Mouse (Mus musculus) intestine, embryonic 15.5 days (tissue): ENCODE measurements around the gene Ttc23l. TPM values are rescaled to one million over a fixed set of nuclear protein-coding genes. Genes with fewer than 3 reads are reported as not detected.
"Not testable (repeated sequence)": the region's sequence is repeated elsewhere in the genome, so short reads cannot be mapped to it uniquely, and the experiment has no call there.

Source experiments
- ATAC-seq: fragments of 200-750 bp; cut with Nextera tagmentation; 2 replicates; pipeline ENCODE4 v1.8.0; 2017; ENCODE audit warnings: moderate TSS enrichment, moderate library complexity
- H3K27ac ChIP-seq: fragments of 300-500 bp; sonication (generic); 2 replicates; pipeline ENCODE4 v1.5.1; 2015; ENCODE audit warnings: mild to moderate bottlenecking, inconsistent platforms
- H3K27me3 ChIP-seq: fragments of 300-500 bp; sonication (generic); replicated peaks from 2 replicates; pipeline ENCODE4 v1.6.1; 2015; ENCODE audit warnings: inconsistent platforms
- H3K36me3 ChIP-seq: fragments of 300-500 bp; sonication (generic); 2 replicates; pipeline ENCODE4 v1.6.1; 2015; ENCODE audit warnings: inconsistent platforms
- H3K4me1 ChIP-seq: fragments of 300-500 bp; sonication (generic); replicated peaks from 2 replicates; pipeline ENCODE4 v1.6.1; 2015; ENCODE audit warnings: inconsistent platforms
- H3K4me2 ChIP-seq: fragments of 300-500 bp; sonication (generic); replicated peaks from 2 replicates; pipeline ENCODE4 v1.6.1; 2015; ENCODE audit warnings: mild to moderate bottlenecking, inconsistent platforms
- H3K4me3 ChIP-seq: fragments of 300-500 bp; sonication (generic); replicated peaks from 2 replicates; pipeline ENCODE4 v1.5.1; 2015; ENCODE audit warnings: inconsistent platforms
- H3K9ac ChIP-seq: fragments of 300-500 bp; sonication (generic); 2 replicates; pipeline ENCODE4 v1.6.1; 2015; ENCODE audit warnings: inconsistent platforms
- H3K9me3 ChIP-seq: fragments of 300-500 bp; sonication (generic); 2 replicates; pipeline ENCODE4 v1.6.1; 2016; ENCODE audit warnings: inconsistent platforms
- WGBS: fragments of 180-500 bp; shearing (Covaris S2); methylation state at CpG from one replicate; pipeline ENCODE4 v1.1.7; 2015; 5-methylcytosine and 5-hydroxymethylcytosine counted together
- polyA plus RNA-seq: library from polyadenylated mRNA; unstranded; fragments of >200 nt; fragmentation: Nextera tagmentation; extraction: Ambion mirVana; gene quantifications from 2 replicates; pipeline ENCODE4 v1.2.1, GENCODE M21; 2015

Gene Ttc23l
- polyA plus RNA-seq, 1 experiment from 2014 or later = not detected

DNA sequence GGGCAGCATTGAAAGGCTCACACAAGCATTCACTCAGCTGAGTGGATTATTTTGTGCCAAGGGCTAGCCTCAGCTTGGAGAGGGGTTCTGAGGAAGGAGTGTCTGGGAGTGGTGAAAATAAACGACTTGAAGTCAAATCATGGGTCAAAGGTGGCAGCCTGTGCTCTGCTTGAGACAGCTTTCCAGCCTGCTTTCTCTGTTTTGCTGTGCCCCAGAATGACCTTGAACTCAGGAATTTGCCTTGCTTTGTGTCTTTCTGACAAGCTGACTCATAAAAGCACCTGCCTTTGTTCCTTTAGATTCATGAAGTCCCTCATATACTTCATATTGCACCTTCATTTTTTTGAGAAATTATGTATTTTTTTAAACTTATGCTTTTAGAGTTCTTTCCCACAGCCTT, 5.7 kb upstream of the Ttc23l start:
- H3K36me3 ChIP-seq = 0 out of 2 replicates have a peak, but pooled peaks cover 2% of the 10 kb centered on the region
- no peaks in the 10 kb centered on the region for H3K9me3 ChIP-seq
- 32% methylated on average over 1 of the region's 1 CpGs for WGBS
- ATAC-seq = no peak
- no peak overlapping the region for H3K9ac ChIP-seq
- H3K27ac ChIP-seq = no peak overlapping the region
- H3K27me3 ChIP-seq = no peaks in the 10 kb centered on the region
- H3K4me2 ChIP-seq = no peak overlapping the region
- H3K4me3 ChIP-seq = no peak overlapping the region
- H3K4me1 ChIP-seq = no peaks in the 10 kb centered on the region

DNA sequence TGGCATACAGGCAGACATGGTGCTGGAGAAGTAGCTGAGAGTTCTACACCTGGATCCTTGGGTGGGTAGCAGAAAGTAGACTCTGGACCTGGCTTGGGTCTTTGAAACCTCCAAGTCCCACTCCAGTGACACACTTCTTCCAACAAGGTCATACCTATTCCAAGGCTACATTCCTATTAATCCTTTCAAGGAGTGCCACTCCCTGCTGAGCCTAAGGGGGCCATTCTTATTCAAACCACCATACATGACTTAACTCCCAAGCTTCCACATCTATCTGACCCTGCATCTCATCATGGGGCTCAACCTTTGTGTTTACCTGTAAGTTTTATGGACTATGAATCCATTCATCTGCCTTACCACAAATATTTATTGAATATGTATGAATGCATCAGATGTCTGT, 3.8 kb upstream of the Ttc23l start:
- Histone ChIP-seq H3K4me3 (no peak overlapping the region), H3K9ac (no peak overlapping the region), H3K27me3 (no peaks in the 10 kb centered on the region), H3K4me1 (no peaks in the 10 kb centered on the region), H3K9me3 (no peaks in the 10 kb centered on the region), H3K36me3 (no peaks in the 10 kb centered on the region), H3K4me2 (no peak overlapping the region), H3K27ac (no peak overlapping the region)
- ATAC-seq = no peak

DNA sequence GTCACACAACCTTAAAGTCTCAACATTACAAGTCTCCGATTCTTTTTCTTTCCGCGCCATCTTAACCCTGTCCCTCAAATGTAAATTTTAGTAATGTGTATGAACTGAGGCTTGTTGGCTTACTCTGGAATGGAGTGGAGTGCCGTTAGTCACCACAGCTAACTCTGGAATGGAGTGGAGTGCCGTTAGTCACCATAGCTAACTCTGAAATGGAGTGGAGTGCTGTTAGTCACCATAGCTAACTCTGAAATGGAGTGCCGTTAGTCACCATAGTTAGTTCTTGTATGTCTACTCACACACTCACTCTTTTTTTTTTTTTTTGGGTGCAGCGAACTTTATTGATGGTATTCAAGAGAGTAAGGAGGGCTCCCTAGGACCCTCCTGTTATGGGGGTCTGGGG, 1.5 kb upstream of the Ttc23l start:
- H3K36me3 ChIP-seq = no peaks in the 10 kb centered on the region
- no peaks in the 10 kb centered on the region for H3K9me3 ChIP-seq
- 95% methylated on average over 7 of the region's 7 CpGs for WGBS
- H3K27ac ChIP-seq = no peak overlapping the region
- no peak overlapping the region for H3K4me2 ChIP-seq
- no peak for ATAC-seq
- H3K4me1 ChIP-seq = no peaks in the 10 kb centered on the region
- no peaks in the 10 kb centered on the region for H3K27me3 ChIP-seq
- H3K9ac ChIP-seq = no peak overlapping the region
- H3K4me3 ChIP-seq = no peak overlapping the region

DNA sequence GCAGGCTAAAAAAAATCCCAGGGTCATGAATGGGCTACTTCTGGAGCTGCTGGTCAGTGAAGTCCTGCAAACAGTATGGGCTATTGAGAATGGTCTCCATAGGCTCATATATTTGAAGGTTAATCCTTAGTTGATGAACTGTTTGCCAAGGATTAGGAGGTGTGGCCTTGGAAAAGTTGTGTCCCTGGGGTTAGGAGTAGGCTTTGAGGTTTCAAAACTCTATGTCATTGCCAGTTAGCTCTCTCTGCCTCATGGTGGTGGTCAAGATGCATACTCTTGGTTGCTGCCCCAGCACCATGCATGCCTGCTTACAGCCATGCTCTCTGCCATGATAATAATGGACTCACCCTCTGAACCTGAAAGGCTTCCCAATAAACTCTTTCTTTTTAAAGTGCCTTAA, 4.1 kb downstream of the Ttc23l start:
- Histone ChIP-seq H3K4me2 (no peak overlapping the region), H3K4me3 (no peak overlapping the region), H3K27me3 (no peaks in the 10 kb centered on the region), H3K9me3 (no peaks in the 10 kb centered on the region), H3K36me3 (no peaks in the 10 kb centered on the region), H3K9ac (no peak overlapping the region), H3K27ac (no peak overlapping the region), H3K4me1 (no peaks in the 10 kb centered on the region)
- ATAC-seq = no peak

DNA sequence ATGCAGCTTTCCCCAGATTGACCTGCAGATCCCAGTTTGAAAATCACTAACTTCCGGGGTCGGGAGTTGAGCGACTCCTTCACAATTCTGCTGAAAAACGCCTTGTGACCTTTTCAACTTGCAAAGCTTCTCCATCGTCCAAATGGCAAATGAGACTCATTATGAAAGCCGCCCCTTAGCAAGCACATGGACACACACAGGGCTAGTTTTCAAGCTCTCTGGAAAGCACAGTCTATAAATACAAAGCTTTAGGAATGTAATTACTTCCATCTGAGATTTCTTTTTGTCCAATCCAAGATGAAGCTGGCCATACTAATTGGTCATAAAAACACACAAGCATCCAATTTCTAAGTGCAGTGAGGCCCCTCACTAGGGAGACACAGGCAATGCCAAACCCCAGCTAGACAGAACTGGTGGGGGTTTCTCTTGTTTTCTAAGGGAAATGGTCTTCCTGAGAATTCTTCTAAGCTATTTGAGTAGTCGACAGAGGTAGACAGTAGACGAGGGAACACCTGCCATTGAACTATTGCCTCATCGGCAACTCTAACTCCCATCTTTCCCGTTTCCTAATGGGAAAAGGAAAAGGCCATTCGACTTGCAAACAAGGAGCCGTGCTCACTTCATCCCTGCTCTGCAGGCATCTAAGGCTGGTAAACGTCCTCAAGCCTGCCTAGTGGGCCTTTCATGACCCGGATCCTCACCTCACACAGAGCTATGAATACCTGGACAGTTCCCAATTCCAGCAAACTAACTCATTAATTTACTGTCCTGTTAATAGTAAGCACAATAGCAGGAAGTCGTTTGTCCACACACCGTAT, 18.0 kb downstream of the Ttc23l start:
- Histone ChIP-seq H3K4me2 (no peak overlapping the region), H3K9ac (no peak overlapping the region), H3K27ac (no peak overlapping the region), H3K4me3 (no peak overlapping the region), H3K36me3 (no peaks in the 10 kb centered on the region), H3K9me3 (no peaks in the 10 kb centered on the region), H3K27me3 (no peaks in the 10 kb centered on the region), H3K4me1 (no peaks in the 10 kb centered on the region)
- 71% methylated on average over 16 of the region's 16 CpGs for WGBS
- ATAC-seq = no peak

DNA sequence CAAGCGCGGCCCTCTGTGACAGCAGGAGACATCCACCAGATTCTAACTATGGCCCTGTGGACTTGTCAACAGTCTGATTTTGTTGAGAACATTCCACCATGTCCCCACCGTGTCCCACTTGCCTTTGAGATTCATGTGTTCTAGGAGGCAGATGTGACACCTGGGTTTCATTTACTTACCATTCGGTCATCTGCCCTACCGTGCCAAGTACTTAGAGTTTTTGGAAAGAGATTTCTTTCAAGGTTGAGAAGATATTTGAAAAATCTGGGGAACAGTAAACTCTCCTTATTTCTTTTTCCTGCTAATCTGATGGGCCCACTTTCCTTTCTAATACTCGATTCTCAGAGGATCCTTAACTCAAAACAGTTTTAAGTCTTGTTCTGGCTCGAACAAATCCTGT, 22.5 kb downstream of the Ttc23l start:
- Histone ChIP-seq H3K4me1 (no peaks in the 10 kb centered on the region), H3K36me3 (no peaks in the 10 kb centered on the region), H3K27ac (no peak overlapping the region), H3K27me3 (no peaks in the 10 kb centered on the region), H3K4me3 (no peak overlapping the region), H3K4me2 (no peak overlapping the region), H3K9ac (no peak overlapping the region), H3K9me3 (no peaks in the 10 kb centered on the region)
- WGBS = 84% methylated on average over 7 of the region's 7 CpGs
- ATAC-seq = no peak

DNA sequence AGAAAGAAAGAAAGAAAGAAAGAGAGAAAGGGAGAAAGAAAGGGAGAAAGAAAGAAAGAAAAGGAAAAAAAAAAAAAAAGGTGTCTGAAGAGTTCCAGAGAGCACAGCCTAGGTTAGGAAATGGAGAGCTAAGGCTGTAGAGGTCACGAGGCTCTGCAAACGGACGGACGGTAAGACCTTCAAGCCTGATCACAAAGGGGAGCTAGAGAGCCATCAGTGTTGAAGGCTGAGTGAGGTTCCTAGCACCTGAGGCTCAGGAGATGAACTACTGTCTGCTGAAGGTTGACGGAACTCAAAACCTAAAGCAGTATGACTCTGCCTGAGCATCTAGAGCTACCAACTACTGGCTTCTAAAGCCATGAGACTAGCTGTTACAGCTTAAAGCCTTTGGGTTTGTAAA, 23.9 kb downstream of the Ttc23l start:
- Histone ChIP-seq H3K4me1 (no peaks in the 10 kb centered on the region), H3K9me3 (no peaks in the 10 kb centered on the region), H3K4me2 (no peak overlapping the region), H3K4me3 (no peak overlapping the region), H3K27me3 (no peaks in the 10 kb centered on the region), H3K27ac (no peak overlapping the region), H3K36me3 (no peaks in the 10 kb centered on the region), H3K9ac (no peak overlapping the region)
- ATAC-seq = no peak
- 79% methylated on average over 5 of the region's 5 CpGs for WGBS

DNA sequence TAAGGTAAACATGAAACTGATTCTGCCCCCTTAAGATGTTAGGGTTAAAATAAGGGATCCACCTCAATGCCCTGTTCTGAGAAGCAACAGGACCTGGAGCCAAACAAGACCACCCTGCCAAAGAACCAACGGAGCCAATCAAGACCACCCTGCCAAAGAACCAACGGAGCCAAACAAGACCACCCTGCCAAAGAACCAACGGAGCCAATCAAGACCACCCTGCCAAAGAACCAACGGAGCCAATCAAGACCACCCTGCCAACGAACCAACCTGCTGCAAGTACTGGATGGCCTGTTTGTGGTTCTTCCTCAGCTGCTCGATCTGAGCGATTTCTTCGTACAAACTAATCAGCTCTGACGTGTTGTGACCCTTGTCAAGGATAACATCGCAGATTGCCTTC, 25.1 kb downstream of the Ttc23l start:
- not testable (repeated sequence) for H3K4me3 ChIP-seq, H3K9me3 ChIP-seq, H3K36me3 ChIP-seq, H3K4me2 ChIP-seq, H3K27ac ChIP-seq, H3K27me3 ChIP-seq, H3K4me1 ChIP-seq, ATAC-seq, H3K9ac ChIP-seq
- 90% methylated on average over 10 of the region's 10 CpGs for WGBS

DNA sequence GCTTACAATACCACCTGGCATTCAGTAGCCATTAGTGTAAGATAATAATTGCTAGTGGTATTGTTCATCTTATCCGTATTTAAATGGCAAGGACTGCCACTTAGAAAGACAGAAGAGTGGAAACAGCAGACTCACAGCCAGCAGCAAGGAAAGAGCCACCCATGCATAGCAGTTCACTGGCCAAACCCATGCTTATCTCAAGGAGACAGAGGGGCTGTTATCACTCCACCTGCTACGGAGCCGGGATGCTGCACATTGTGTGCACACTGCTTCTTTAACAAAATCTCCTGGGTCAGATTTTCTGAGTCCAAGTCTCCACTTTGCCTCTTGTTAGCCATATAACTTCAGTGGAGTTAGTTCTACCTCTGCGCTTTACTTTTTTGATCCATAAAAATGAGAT, 27.1 kb downstream of the Ttc23l start:
- no peak overlapping the region for H3K27ac ChIP-seq
- ATAC-seq = no peak
- 68% methylated on average over 4 of the region's 4 CpGs for WGBS
- H3K27me3 ChIP-seq = no peaks in the 10 kb centered on the region
- no peaks in the 10 kb centered on the region for H3K36me3 ChIP-seq
- no peaks in the 10 kb centered on the region for H3K9me3 ChIP-seq
- no peak overlapping the region for H3K9ac ChIP-seq
- H3K4me3 ChIP-seq = no peak overlapping the region
- H3K4me2 ChIP-seq = no peak overlapping the region
- no peaks in the 10 kb centered on the region for H3K4me1 ChIP-seq

DNA sequence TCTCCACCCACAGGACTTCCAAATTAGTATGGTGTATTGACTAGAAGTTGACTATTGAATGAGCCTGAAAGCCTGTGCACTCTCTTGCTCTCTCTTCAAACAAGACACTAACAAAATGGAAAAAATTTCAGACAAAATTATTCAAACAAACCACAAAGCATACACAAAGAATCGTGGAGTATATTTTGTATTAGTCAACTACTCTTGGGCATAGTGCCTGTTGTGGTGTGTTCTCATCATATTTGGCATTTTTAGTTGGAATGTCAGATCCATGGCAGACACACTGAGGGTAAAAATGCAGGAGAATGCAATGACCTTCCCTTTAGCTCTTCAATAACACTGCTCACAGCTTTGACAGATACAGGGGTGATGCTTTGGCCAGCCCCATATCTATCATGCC, 32.6 kb downstream of the Ttc23l start:
- H3K9ac ChIP-seq = no peak overlapping the region
- H3K36me3 ChIP-seq = no peaks in the 10 kb centered on the region
- no peaks in the 10 kb centered on the region for H3K4me1 ChIP-seq
- no peaks in the 10 kb centered on the region for H3K9me3 ChIP-seq
- no peaks in the 10 kb centered on the region for H3K27me3 ChIP-seq
- no peak overlapping the region for H3K4me2 ChIP-seq
- 88% methylated on average over 1 of the region's 1 CpGs for WGBS
- H3K27ac ChIP-seq = no peak overlapping the region
- ATAC-seq = no peak
- H3K4me3 ChIP-seq = no peak overlapping the region

DNA sequence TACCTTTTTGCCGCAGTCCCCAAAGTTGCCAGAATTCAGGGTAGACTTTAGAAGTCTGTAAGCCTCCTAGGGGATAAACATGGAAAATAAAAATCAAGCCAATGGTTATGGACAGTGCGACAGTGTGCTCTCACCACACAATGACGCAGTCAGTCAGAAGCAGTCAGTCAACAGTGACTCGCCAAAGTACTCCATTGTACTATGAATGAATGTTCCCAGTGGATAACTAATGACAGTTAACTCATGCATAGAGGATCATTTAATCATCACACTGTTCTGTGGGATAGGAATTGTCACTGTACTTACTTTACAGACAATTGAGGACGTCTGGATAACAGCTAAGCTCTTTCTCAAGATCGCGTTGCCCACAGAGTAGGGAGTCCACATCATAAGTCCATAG, 43.3 kb downstream of the Ttc23l start:
- 85% methylated on average over 7 of the region's 7 CpGs for WGBS
- no peak overlapping the region for H3K9ac ChIP-seq
- ATAC-seq = no peak
- no peak overlapping the region for H3K4me2 ChIP-seq
- no peak overlapping the region for H3K4me3 ChIP-seq
- H3K4me1 ChIP-seq = no peaks in the 10 kb centered on the region
- no peaks in the 10 kb centered on the region for H3K36me3 ChIP-seq
- no peaks in the 10 kb centered on the region for H3K27me3 ChIP-seq
- no peak overlapping the region for H3K27ac ChIP-seq
- H3K9me3 ChIP-seq = no peaks in the 10 kb centered on the region

DNA sequence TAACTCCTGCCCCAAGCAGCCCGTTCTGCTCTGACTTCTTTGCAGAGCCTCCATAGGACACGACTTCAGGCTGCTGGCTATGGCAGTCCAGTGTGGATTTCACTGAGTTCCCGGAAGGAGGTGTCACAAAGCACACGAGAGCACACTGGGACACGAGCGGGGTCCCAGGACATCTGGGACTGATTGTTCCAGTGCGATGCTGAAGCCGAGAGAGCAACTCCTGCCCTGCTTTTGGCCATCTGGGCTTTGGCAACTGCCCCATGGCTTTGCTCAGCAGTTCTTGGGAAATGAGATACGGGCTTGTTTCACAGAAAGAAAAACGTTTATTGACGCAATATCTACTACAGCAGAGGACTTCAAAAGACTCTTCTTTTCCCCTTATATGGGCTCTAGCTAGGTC, 52.4 kb downstream of the Ttc23l start:
- H3K27me3 ChIP-seq = no peaks in the 10 kb centered on the region
- 70% methylated on average over 11 of the region's 11 CpGs for WGBS

DNA sequence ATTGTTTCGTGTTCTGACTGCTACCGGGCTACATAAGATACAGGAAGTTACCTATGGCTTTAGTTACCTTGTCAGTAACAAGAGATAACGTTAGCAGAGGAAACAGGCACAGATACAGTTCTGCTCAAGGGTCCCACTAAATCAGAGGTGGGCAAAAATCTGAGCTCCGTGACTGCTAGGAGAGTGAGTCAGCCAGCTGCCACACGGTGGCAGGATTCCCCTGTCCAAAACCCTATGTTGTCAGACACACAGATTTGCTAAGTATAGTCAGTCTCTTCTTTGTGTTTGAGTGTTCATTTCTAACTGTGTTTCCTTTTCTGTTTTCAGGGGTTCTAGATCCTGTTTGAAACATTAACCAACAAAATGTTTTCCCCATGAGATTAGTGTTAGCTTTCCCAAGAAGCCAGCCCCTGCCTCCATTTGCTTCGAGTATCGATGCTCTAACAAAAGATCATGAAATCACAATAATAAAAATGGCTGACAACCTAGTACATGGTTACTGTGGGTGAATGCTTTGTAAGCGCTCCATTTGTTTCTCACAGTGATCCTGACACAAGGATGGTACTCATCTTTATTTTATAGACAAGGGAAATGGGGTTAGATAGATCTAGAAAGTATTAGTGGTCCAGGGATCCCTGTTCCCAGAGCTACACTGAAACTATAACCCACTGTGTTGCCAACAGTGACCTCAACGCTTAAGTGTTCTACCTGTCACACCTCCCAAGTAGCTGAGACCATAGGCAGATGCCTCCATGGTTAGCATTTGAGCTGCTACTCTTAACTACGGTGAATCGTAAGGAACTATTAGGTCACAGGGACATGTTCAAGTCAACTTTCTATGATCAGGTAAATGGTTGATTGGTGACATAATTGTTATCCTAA, 57.4 kb downstream of the Ttc23l start:
- no peak overlapping the region for H3K9ac ChIP-seq
- no peaks in the 10 kb centered on the region for H3K9me3 ChIP-seq
- WGBS = 53% methylated on average over 11 of the region's 11 CpGs
- ATAC-seq = peak; percentile 62; the same call in 1 of the 2 replicates
- no peaks in the 10 kb centered on the region for H3K36me3 ChIP-seq
- H3K4me3 ChIP-seq = no peak overlapping the region
- no peaks in the 10 kb centered on the region for H3K4me1 ChIP-seq
- H3K4me2 ChIP-seq = no peak overlapping the region
- no peaks in the 10 kb centered on the region for H3K27me3 ChIP-seq
- no peak overlapping the region for H3K27ac ChIP-seq

More for the DNA sequence above, 52.4 kb downstream of the Ttc23l start:
- no peak overlapping the region for H3K27ac ChIP-seq
- no peaks in the 10 kb centered on the region for H3K9me3 ChIP-seq
- H3K9ac ChIP-seq = no peak overlapping the region
- no peaks in the 10 kb centered on the region for H3K36me3 ChIP-seq
- H3K4me3 ChIP-seq = no peak overlapping the region
- ATAC-seq = no peak
- H3K4me2 ChIP-seq = no peak overlapping the region
- no peaks in the 10 kb centered on the region for H3K4me1 ChIP-seq
